Mouse (Mus musculus) cerebellum, adult 2 months (tissue): Measurements from ENCODE around the gene Adora1.

Experiments
- CTCF ChIP-seq: fragments of 200-500 bp; IDR thresholded peaks from 2 replicates; pipeline ENCODE4 v1.5.1; 2011; ENCODE audit warnings: low read depth, mild to moderate bottlenecking, control low read depth, low read length, moderate library complexity, borderline replicate concordance; ENCODE audit not compliant: insufficient read depth
- POLR2A ChIP-seq: fragments of 200-500 bp; IDR thresholded peaks from 2 replicates; pipeline ENCODE4 v1.6.1; 2011; ENCODE audit warnings: low read length, control low read depth, borderline replicate concordance; ENCODE audit not compliant: insufficient read depth

- TF ChIP-seq CTCF: no peak
- no peak for TF ChIP-seq POLR2A
Measured at GRCm38 (mm10) chr1:134229806-134230575, 5.2 kb downstream of the Adora1 start.
